Mouse (Mus musculus): Measurements from ENCODE around the gene Arhgdib. TPM values are rescaled to one million over a fixed set of nuclear protein-coding genes. Genes with fewer than 3 reads are reported as not detected.

Gene Arhgdib
- total and polyA plus RNA-seq, 3 experiments, result 321 to 1,150 (median 355) TPM

DNA sequence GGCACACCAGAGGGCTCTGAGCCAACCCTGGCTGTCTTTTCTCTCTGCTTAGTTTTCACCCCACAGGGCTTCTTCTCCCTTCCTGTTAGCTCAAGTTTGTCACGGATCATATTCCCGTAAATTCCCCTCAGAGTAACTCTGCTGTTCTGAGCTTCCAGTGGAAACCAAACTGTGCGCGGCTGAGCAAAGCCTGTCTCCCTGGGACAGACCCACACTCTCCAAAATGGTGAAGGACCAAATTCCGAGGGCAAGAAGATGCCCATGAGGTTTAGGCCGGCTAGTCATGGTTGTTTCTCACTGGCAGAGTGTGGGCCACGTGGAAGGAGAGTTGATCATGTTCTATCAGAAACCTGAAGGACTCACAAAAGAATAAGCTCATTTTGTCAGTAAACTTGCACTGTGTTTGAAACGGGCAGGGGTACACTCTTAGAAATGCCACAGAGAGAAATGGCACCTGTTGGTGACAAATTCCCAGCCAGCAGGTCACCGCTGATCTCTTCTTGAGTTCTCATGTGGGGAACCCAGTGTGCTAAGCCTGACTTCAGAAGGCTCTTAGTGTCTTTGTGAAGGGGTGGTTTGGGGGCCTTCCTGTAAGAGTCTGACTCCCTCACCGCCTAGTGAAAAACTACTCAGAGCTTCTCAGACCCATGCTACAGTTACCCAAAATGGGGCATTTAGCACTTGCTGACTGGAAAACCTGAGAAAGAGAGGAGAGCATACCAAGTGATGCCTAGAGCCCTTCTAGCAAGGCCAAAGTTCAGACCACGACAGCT is 1.3 kb downstream of the Arhgdib start:
- dilution Hi-C loops (cut with MboI; ENCODE audit: extremely low pct_ligation_motif_present, extremely low pct_unique_long_range_greater_than_20kb, low sequenced_read_pairs), result no loop called here
- peak overlapping the region; percentile 94 for H3K27ac ChIP-seq (ENCODE audit: insufficient read depth, low read depth)
- DNase-seq (ENCODE audit: extremely low read depth), result peak; percentile 50
- peaks cover 58% of the 10 kb centered on the region for H3K79me2 ChIP-seq (replicated peaks; ENCODE audit: control insufficient read depth, extremely low read depth, insufficient read depth, poor library complexity, severe bottlenecking)
- peaks cover 6 to 44% of the 10 kb centered on the region in 2 experiments for H3K4me1 ChIP-seq (ENCODE audit: control insufficient read depth in 1 of 2, insufficient read depth in 2 of 2)
- H3K9me3 ChIP-seq (replicated peaks; ENCODE audit: low read length), result no peaks in the 10 kb centered on the region
- TF ChIP-seq MYC (IDR thresholded peaks at IDR 0.05; ENCODE audit: low read depth, low read length) (peak; percentile 82; the same call in 1 of the 2 replicates), MEF2A (IDR thresholded peaks at IDR 0.05; ENCODE audit: borderline replicate concordance, low read depth, low read length) (0 out of 2 replicates have a peak, but pooled peaks have one; percentile 17), CTCF (conservative IDR thresholded peaks at IDR 0.05 in 1 of 2, IDR thresholded peaks at IDR 0.05 in 1 of 2; ENCODE audit: low read depth in 2 of 2, low read length in 2 of 2) (peak in 1 of 2 experiments; percentile 46; a peak in 2 of 4 replicates), MAX (IDR thresholded peaks at IDR 0.05; ENCODE audit: low read length) (peak; percentile 58), UBTF (IDR thresholded peaks at IDR 0.05; ENCODE audit: low read depth, low read length) (no peak), MAZ (IDR thresholded peaks at IDR 0.05; ENCODE audit: low read depth, low read length) (peak; percentile 31; the same call in 1 of the 2 replicates), MAFK (IDR thresholded peaks at IDR 0.05; ENCODE audit: insufficient replicate concordance, low read length) (no peak), RAD21 (IDR thresholded peaks at IDR 0.05; ENCODE audit: low read depth, low read length) (peak; percentile 12; the same call in 1 of the 2 replicates), ZC3H11A (IDR thresholded peaks at IDR 0.05; ENCODE audit: low read depth, low read length) (no peak), POLR2AphosphoS2 (IDR thresholded peaks at IDR 0.05; ENCODE audit: low read depth, low read length) (no peak; the same call in 1 of the 2 replicates), ZMIZ1 (IDR thresholded peaks at IDR 0.05; ENCODE audit: low read depth, low read length) (0 out of 2 replicates have a peak, but pooled peaks have one; percentile 24), ELF1 (IDR thresholded peaks at IDR 0.05; ENCODE audit: low read depth, low read length) (no peak), ZNF384 (IDR thresholded peaks at IDR 0.05; ENCODE audit: low read depth, low read length) (no peak), HCFC1 (IDR thresholded peaks at IDR 0.05; ENCODE audit: low read depth, low read length) (no peak), SIN3A (IDR thresholded peaks at IDR 0.05; ENCODE audit: low read length) (peak; percentile 56), E2F4 (IDR thresholded peaks at IDR 0.05; ENCODE audit: insufficient replicate concordance, low read depth, low read length) (no peak), NELFE (IDR thresholded peaks at IDR 0.05; ENCODE audit: low read depth, low read length) (no peak), MXI1 (IDR thresholded peaks at IDR 0.05; ENCODE audit: low read depth, low read length) (peak; percentile 83), TCF12 (IDR thresholded peaks at IDR 0.05; ENCODE audit: low read depth, low read length) (peak; percentile 23; the same call in 1 of the 2 replicates), SMC3 (IDR thresholded peaks at IDR 0.05; ENCODE audit: low read depth, low read length) (peak; percentile 24; the same call in 1 of the 2 replicates)
- H3K4me2 ChIP-seq (ENCODE audit: insufficient read depth, low read depth, poor library complexity, severe bottlenecking), result peak overlapping the region; percentile 66
- in situ Hi-C loops (cut with MboI; ENCODE audit: low pct_ligation_motif_present, low pct_unique_long_range_greater_than_20kb, low sequenced_read_pairs), result no loop called here
- H3K9ac ChIP-seq (ENCODE audit: insufficient read depth, low read depth), result peak overlapping the region; percentile 90
- H3K4me3 ChIP-seq (replicated peaks in 1 of 3; ENCODE audit: low read depth in 2 of 3, low read length in 2 of 3, poor library complexity in 1 of 3), result peak overlapping the region; percentile 58 to 91 (median 70)
- peaks cover 14 to 20% of the 10 kb centered on the region in 2 experiments for H3K36me3 ChIP-seq (replicated peaks in 1 of 2; ENCODE audit: control insufficient read depth in 1 of 2, insufficient read depth in 1 of 2, low read length in 1 of 2)
- H3K27me3 ChIP-seq (replicated peaks), result no peaks in the 10 kb centered on the region
